Mouse (Mus musculus) lung, postnatal 0 days (tissue): ENCODE results near the gene Mcfd2. TPM values are rescaled to one million over a fixed set of nuclear protein-coding genes. Genes with fewer than 3 reads are reported as not detected.
A peak's percentile ranks its signal among the peaks of the same experiment; 100 is the strongest.

Source experiments
- ATAC-seq: fragments of 200-750 bp; cut with Nextera tagmentation; 2 replicates; pipeline ENCODE4 v1.8.0; 2017; ENCODE audit warnings: moderate library complexity
- DNase-seq: peaks from one replicate; pipeline ENCODE4 v3.0.0-alpha.2; 2016; ENCODE audit warnings: low spot score
- H3K27ac ChIP-seq: fragments of 300-500 bp; sonication (generic); 2 replicates; pipeline ENCODE4 v1.5.1; 2014; ENCODE audit warnings: antibody characterized with exemption, mild to moderate bottlenecking, low read length, mixed read lengths
- H3K27me3 ChIP-seq: fragments of 300-500 bp; sonication (generic); replicated peaks from 2 replicates; pipeline ENCODE4 v1.6.1; 2014; ENCODE audit warnings: low read length, mixed read lengths; ENCODE audit not compliant: insufficient read depth
- H3K36me3 ChIP-seq: fragments of 300-500 bp; sonication (generic); 2 replicates; pipeline ENCODE4 v1.6.1; 2014; ENCODE audit warnings: low read length, mixed read lengths; ENCODE audit not compliant: insufficient read depth
- H3K4me1 ChIP-seq: fragments of 300-500 bp; sonication (generic); 2 replicates; pipeline ENCODE4 v1.6.1; 2014; ENCODE audit warnings: antibody characterized with exemption, low read depth, low read length, mixed read lengths; ENCODE audit not compliant: insufficient read depth
- H3K4me2 ChIP-seq: fragments of 300-500 bp; sonication (generic); replicated peaks from 2 replicates; pipeline ENCODE4 v1.6.1; 2014; ENCODE audit warnings: low read depth, mild to moderate bottlenecking, low read length, moderate library complexity, mixed read lengths
- H3K4me3 ChIP-seq: fragments of 300-500 bp; sonication (generic); 2 replicates; pipeline ENCODE4 v1.5.1; 2014; ENCODE audit warnings: low read depth, low read length
- H3K9ac ChIP-seq: fragments of 300-500 bp; sonication (generic); replicated peaks from 2 replicates; pipeline ENCODE4 v1.6.1; 2014; ENCODE audit warnings: low read depth, mild to moderate bottlenecking
- H3K9me3 ChIP-seq: fragments of 300-500 bp; sonication (generic); 2 replicates; pipeline ENCODE4 v1.6.1; 2016; ENCODE audit warnings: low read length, mixed read lengths
- CTCF ChIP-seq: IDR thresholded peaks from 2 replicates; pipeline ENCODE4 v1.5.1; 2016; ENCODE audit warnings: antibody characterized with exemption, mild to moderate bottlenecking
- EP300 ChIP-seq: IDR thresholded peaks from 2 replicates; pipeline ENCODE4 v1.6.1; 2016; ENCODE audit warnings: antibody characterized with exemption, mild to moderate bottlenecking, control low read depth
- WGBS: fragments of 180-500 bp; shearing (Covaris S2); extraction: QIAGEN DNeasy Blood & Tissue Kit; methylation state at CpG from one replicate; pipeline ENCODE4 v1.1.7; 2014; 5-methylcytosine and 5-hydroxymethylcytosine counted together
- polyA plus RNA-seq: library from polyadenylated mRNA; unstranded; fragments of >200 nt; fragmentation: Nextera tagmentation; extraction: Ambion mirVana; gene quantifications from 2 replicates; pipeline ENCODE4 v1.2.1, GENCODE M21; 2015

The Mcfd2 gene
- polyA plus RNA-seq, 1 experiment from 2014 or later: 145 TPM

GRCm38 (mm10) chr17:87286481-87287143 is 20.9 kb upstream of the Mcfd2 start:
- WGBS: 53% methylated on average over 8 of the region's 8 CpGs
- 0 out of 2 replicates have a peak overlapping the region, but pooled peaks have one; percentile 16 for H3K27ac ChIP-seq
- H3K27me3 ChIP-seq: no peaks in the 10 kb centered on the region
- TF ChIP-seq CTCF (no peak), EP300 (no peak)
- no peaks in the 10 kb centered on the region for H3K36me3 ChIP-seq
- no peak overlapping the region for H3K4me3 ChIP-seq
- H3K4me1 ChIP-seq: peaks cover 3% of the 10 kb centered on the region; the same call in 1 of the 2 replicates
- no peak for ATAC-seq
- no peak overlapping the region for H3K9ac ChIP-seq
- DNase-seq: no peak
- H3K9me3 ChIP-seq: no peaks in the 10 kb centered on the region
- 0 out of 2 replicates have a peak overlapping the region, but pooled peaks have one; percentile 1 for H3K4me2 ChIP-seq

GRCm38 (mm10) chr17:87285731-87286465 is 20.2 kb upstream of the Mcfd2 start:
- no peak overlapping the region for H3K9ac ChIP-seq
- no peak for TF ChIP-seq CTCF
- TF ChIP-seq EP300: no peak
- no peaks in the 10 kb centered on the region for H3K27me3 ChIP-seq
- DNase-seq (peak; percentile 84), ATAC-seq (no peak)
- WGBS: 38% methylated on average over 23 of the region's 23 CpGs
- no peak overlapping the region for H3K4me3 ChIP-seq
- no peaks in the 10 kb centered on the region for H3K36me3 ChIP-seq
- H3K4me2 ChIP-seq: peak overlapping the region; percentile 1; the same call in 1 of the 2 replicates
- peaks cover 7% of the 10 kb centered on the region; the same call in 1 of the 2 replicates for H3K4me1 ChIP-seq
- H3K27ac ChIP-seq: peak overlapping the region; percentile 38
- H3K9me3 ChIP-seq: no peaks in the 10 kb centered on the region

- no peak for ATAC-seq
- WGBS: 73% methylated on average over 7 of the region's 7 CpGs
- Histone ChIP-seq H3K4me2 (0 out of 2 replicates have a peak overlapping the region, but pooled peaks have one; percentile 99), H3K27ac (no peak overlapping the region), H3K36me3 (no peaks in the 10 kb centered on the region), H3K4me1 (peaks cover 7% of the 10 kb centered on the region; the same call in 1 of the 2 replicates), H3K9me3 (no peaks in the 10 kb centered on the region), H3K9ac (no peak overlapping the region), H3K4me3 (no peak overlapping the region), H3K27me3 (no peaks in the 10 kb centered on the region)
- TF ChIP-seq CTCF: no peak
- TF ChIP-seq EP300: no peak
- no peak for DNase-seq
Measured at GRCm38 (mm10) chr17:87284482-87285040, 18.8 kb upstream of the Mcfd2 start.

- H3K9me3 ChIP-seq: no peaks in the 10 kb centered on the region
- H3K36me3 ChIP-seq: no peaks in the 10 kb centered on the region
- WGBS: 13% methylated on average over 21 of the region's 21 CpGs
- peak overlapping the region; percentile 98 for H3K27ac ChIP-seq
- peak overlapping the region; percentile 55; the same call in 1 of the 2 replicates for H3K9ac ChIP-seq
- DNase-seq (peak; percentile 44), ATAC-seq (no peak)
- H3K4me3 ChIP-seq: peak overlapping the region; percentile 78
- peaks cover 7% of the 10 kb centered on the region; the same call in 1 of the 2 replicates for H3K4me1 ChIP-seq
- TF ChIP-seq CTCF: no peak
- TF ChIP-seq EP300: no peak
- H3K4me2 ChIP-seq: peak overlapping the region; percentile 99
- no peaks in the 10 kb centered on the region for H3K27me3 ChIP-seq
Measured at GRCm38 (mm10) chr17:87283755-87284481, 18.2 kb upstream of the Mcfd2 start.

DNA sequence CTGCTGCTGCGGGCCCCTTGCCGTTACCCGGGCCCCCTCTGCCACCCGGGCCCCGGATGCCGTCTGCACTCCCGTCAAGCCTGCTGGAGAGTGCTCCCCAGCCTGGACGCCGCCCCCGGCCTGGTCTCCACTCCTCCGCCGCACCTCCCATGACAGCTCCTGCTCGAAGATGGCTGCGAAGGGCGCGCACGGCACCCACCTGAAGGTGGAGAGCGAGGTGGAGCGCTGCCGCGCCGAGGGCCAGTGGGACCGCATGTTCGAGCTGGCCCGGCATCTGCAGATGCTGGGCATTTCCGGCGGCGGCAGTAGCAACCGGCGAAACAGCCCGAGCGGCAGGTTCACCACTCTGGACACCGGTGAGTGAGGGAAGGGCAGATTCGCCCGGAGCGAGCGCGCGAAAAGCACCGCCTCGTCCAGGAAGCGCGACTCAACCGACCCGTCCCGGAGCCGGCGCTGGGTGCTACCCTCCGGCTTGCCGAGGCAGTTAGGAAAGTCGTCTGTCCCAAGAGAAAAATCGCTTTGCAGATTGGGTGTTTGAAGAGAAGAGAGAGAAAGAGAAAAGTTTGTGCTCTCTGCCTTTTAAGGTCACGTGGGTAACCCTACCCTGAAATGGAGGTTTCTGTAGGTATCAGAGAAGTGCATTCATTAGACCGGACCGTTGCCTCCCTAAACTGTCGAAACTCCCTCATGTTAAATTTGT is 17.5 kb upstream of the Mcfd2 start:
- ATAC-seq (peak; percentile 37), DNase-seq (peak; percentile 60)
- Histone ChIP-seq H3K9me3 (no peaks in the 10 kb centered on the region), H3K4me2 (peak overlapping the region; percentile 99), H3K27ac (peak overlapping the region; percentile 98), H3K9ac (peak overlapping the region; percentile 55), H3K4me3 (peak overlapping the region; percentile 78), H3K36me3 (no peaks in the 10 kb centered on the region), H3K4me1 (peaks cover 7% of the 10 kb centered on the region; the same call in 1 of the 2 replicates), H3K27me3 (no peaks in the 10 kb centered on the region)
- TF ChIP-seq EP300 (no peak), CTCF (no peak)
- under 1% methylated on average over 48 of the region's 56 CpGs for WGBS
